Mouse (Mus musculus): ENCODE data around the gene Bub3. TPM values are rescaled to one million over a fixed set of nuclear protein-coding genes. Genes with fewer than 3 reads are reported as not detected.

Gene Bub3
- total RNA-seq, 1 experiment: 131 TPM

- in situ Hi-C loops (cut with MboI; ENCODE audit: low sequenced_read_pairs in 2 of 2, unreplicated experiment in 2 of 2): no loop called here
- Histone ChIP-seq H3K27ac (ENCODE audit: insufficient read depth, low read depth, low read length, poor library complexity, severe bottlenecking) (no peak overlapping the region), H3K36me3 (ENCODE audit: control insufficient read depth, insufficient read depth, low read length, poor library complexity, severe bottlenecking) (no peaks in the 10 kb centered on the region), H3K4me3 (ENCODE audit: insufficient read depth in 1 of 2, low read depth in 1 of 2, low read length in 2 of 2, poor library complexity in 1 of 2, severe bottlenecking in 1 of 2) (no peak overlapping the region), H3K4me1 (ENCODE audit: control insufficient read depth in 2 of 2, insufficient read depth in 2 of 2, low read length in 2 of 2, poor library complexity in 1 of 2) (no peaks in the 10 kb centered on the region; a peak in 1 of 4 replicates), H3K9ac (ENCODE audit: insufficient read depth, low read depth, low read length, poor library complexity, severe bottlenecking) (no peak overlapping the region), H3K9me3 (ENCODE audit: control insufficient read depth, insufficient read depth, low read depth, low read length) (no peaks in the 10 kb centered on the region)
- TF ChIP-seq MAFK (IDR thresholded peaks at IDR 0.05; ENCODE audit: insufficient read depth, low read depth, low read length) (no peak), HCFC1 (IDR thresholded peaks at IDR 0.05; ENCODE audit: borderline replicate concordance, insufficient read depth, low read length) (no peak), ZC3H11A (IDR thresholded peaks at IDR 0.05; ENCODE audit: borderline replicate concordance, low read depth, low read length) (no peak), CHD2 (IDR thresholded peaks at IDR 0.05; ENCODE audit: low read depth, low read length) (no peak), ZNF384 (IDR thresholded peaks at IDR 0.05; ENCODE audit: low read depth, low read length) (no peak)
- DNase-seq (ENCODE audit: low read depth, low spot score): no peak
Measured at GRCm38 (mm10) chr7:131608049-131608448, 48.0 kb downstream of the Bub3 start.

- H3K36me3 ChIP-seq (ENCODE audit: control insufficient read depth, insufficient read depth, low read length, poor library complexity, severe bottlenecking): no peaks in the 10 kb centered on the region
- TF ChIP-seq HCFC1 (IDR thresholded peaks at IDR 0.05; ENCODE audit: borderline replicate concordance, insufficient read depth, low read length) (no peak), ZC3H11A (IDR thresholded peaks at IDR 0.05; ENCODE audit: borderline replicate concordance, low read depth, low read length) (0 out of 2 replicates have a peak, but pooled peaks have one; percentile 13)
- no peak overlapping the region for H3K9ac ChIP-seq (ENCODE audit: insufficient read depth, low read depth, low read length, poor library complexity, severe bottlenecking)
- no peak overlapping the region for H3K4me3 ChIP-seq (ENCODE audit: insufficient read depth in 1 of 2, low read depth in 1 of 2, low read length in 2 of 2, poor library complexity in 1 of 2, severe bottlenecking in 1 of 2)
- no peaks in the 10 kb centered on the region for H3K9me3 ChIP-seq (ENCODE audit: control insufficient read depth, insufficient read depth, low read depth, low read length)
- H3K27ac ChIP-seq (ENCODE audit: insufficient read depth, low read depth, low read length, poor library complexity, severe bottlenecking): no peak overlapping the region
- no peak for DNase-seq (ENCODE audit: low read depth, low spot score)
- no peaks in the 10 kb centered on the region; a peak in 1 of 4 replicates for H3K4me1 ChIP-seq (ENCODE audit: control insufficient read depth in 2 of 2, insufficient read depth in 2 of 2, low read length in 2 of 2, poor library complexity in 1 of 2)
- in situ Hi-C loops (cut with MboI; ENCODE audit: low sequenced_read_pairs in 2 of 2, unreplicated experiment in 2 of 2): no loop called here
Measured at GRCm38 (mm10) chr7:131609677-131610076, 49.7 kb downstream of the Bub3 start.

Other genes with a start within 250 kb of the Bub3 start
- gene Cuzd1, start 237.9 kb upstream of the Bub3 start, total RNA-seq (2012; rRNA removed): 0.16 and 0.71 TPM in 2 replicates
- gene Fam24b, start 230.7 kb upstream of the Bub3 start, total RNA-seq (2012; rRNA removed): not detected in 2 replicates
- not detected in 2 replicates for gene Fam24a, start 226.4 kb upstream of the Bub3 start, total RNA-seq (2012; rRNA removed)
- 14.3 and 23.1 TPM in 2 replicates for gene 2310057M21Rik, start 197.5 kb upstream of the Bub3 start, total RNA-seq (2012; rRNA removed)
- gene Pstk, start 189.1 kb upstream of the Bub3 start, total RNA-seq (2012; rRNA removed): 44.5 and 50.6 TPM in 2 replicates
- gene Ikzf5, start 149.7 kb upstream of the Bub3 start, total RNA-seq (2012; rRNA removed): 9.1 and 9.2 TPM in 2 replicates
- gene Acadsb, start 149.6 kb upstream of the Bub3 start, total RNA-seq (2012; rRNA removed): 11.8 and 22.4 TPM in 2 replicates
- gene Hmx3, start 17.4 kb upstream of the Bub3 start, total RNA-seq (2012; rRNA removed): not detected in 2 replicates
- 0.18 and 0.21 TPM in 2 replicates for gene Hmx2, start 11.4 kb upstream of the Bub3 start, total RNA-seq (2012; rRNA removed)

All from ES-E14 (cell line).